Mouse (Mus musculus): ENCODE data around the gene Urad.

Gene Urad

DNA sequence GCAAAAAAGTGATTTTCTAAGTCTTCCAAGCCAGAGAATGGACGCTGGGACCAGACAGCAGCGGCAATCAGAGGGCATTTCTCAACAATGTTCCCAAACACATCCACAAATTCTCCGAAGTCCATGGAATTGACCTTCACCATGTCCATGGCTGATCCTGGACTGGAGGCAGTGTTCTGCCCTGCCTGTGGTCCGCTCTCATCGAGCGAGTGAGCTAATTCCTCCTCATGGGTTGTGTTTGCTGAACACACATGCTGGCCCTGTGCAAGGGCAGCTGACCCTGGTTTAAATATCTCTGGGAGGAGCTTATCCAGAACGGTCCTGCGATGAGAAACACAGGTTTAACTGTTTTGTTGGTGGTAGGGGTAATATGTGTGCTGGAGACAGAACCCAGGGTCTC, at the start of gene Urad:
Gene Urad (minus strand): TSS at position 258 of the 400 bp plus-strand sequence.
- DNase-seq (ENCODE audit: extremely low read depth, insufficient read length, low spot score): no peak

GRCm38 (mm10) chr5:147370276-147370675, 48.0 kb upstream of the Urad start:
- DNase-seq (ENCODE audit: extremely low read depth, insufficient read length, low spot score): no peak

GRCm38 (mm10) chr5:147368221-147368620, 46.0 kb upstream of the Urad start:
- no peak for DNase-seq (ENCODE audit: extremely low read depth, insufficient read length, low spot score)

GRCm38 (mm10) chr5:147365995-147366765, 43.9 kb upstream of the Urad start:
- DNase-seq (ENCODE audit: extremely low read depth, insufficient read length, low spot score): no peak

- DNase-seq (ENCODE audit: extremely low read depth, insufficient read length, low spot score): no peak
Measured at GRCm38 (mm10) chr5:147363054-147363453, 40.8 kb upstream of the Urad start.

- no peak for DNase-seq (ENCODE audit: extremely low read depth, insufficient read length, low spot score)
Measured at GRCm38 (mm10) chr5:147358481-147358880, 36.2 kb upstream of the Urad start.

- no peak for DNase-seq (ENCODE audit: extremely low read depth, insufficient read length, low spot score)
Measured at GRCm38 (mm10) chr5:147357536-147357935, 35.3 kb upstream of the Urad start.

- no peak for DNase-seq (ENCODE audit: extremely low read depth, insufficient read length, low spot score)
Measured at GRCm38 (mm10) chr5:147356260-147357055, 34.2 kb upstream of the Urad start.

DNA sequence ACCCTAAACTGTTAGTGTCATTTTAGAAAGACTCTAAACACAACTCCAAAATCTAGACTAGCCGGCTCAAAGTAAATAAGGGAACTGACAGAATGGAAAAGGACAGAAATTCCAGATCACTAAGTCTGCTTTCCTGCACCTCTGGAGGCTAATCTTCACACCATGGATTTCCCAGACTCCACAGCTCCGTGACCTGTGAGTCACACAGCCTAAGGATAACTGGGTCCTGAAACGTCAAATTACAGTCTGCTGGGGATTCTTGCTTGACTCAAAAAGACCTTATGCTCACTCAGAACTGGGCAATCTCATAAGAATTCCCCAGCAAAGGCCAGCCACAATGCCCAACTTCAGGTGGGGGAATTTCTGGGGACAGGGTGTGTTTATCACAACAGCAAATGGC, 33.5 kb upstream of the Urad start:
- no peak for DNase-seq (ENCODE audit: extremely low read depth, insufficient read length, low spot score)

DNA sequence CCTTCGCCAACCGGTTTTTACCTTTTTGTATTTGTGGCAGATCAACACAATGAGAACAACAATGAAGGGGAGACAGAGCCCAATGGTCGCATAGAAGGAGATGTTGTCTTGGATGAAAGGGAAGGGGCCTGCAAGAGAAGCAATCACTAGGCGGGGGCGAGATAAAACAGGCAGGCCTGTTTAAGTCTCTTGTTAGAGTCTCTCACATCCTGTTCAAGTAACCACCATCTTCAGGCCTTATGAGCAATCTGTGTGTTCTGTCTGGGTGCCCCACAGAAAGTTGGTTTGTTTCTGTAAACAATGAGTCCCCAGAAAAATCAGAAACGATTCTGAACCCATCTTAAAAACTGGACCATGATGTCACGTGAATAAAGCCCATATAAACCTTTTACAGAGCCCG, 32.7 kb upstream of the Urad start:
- no peak for DNase-seq (ENCODE audit: extremely low read depth, insufficient read length, low spot score)

GRCm38 (mm10) chr5:147354161-147354780, 32.0 kb upstream of the Urad start:
- no peak for DNase-seq (ENCODE audit: extremely low read depth, insufficient read length, low spot score)

DNA sequence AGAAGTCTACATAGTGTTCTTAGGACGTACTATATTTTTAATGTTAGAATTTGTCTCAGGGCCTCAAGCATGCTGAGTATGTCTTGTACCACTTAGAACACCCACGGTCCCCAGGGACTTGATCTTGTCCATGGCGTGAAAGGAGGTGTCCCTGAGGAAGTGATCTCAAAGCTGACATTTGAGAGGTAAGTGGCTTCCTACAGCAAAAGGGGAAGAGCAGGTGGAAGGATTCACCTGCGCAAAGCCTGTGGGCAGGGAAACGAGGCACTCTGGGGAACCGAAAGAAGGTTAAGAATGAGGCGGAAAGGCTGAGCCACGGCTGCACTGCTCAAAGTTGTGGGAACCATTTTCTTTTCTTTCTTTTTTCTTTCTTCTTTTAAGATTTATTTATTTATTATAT, 29.7 kb upstream of the Urad start:
- no peak for DNase-seq (ENCODE audit: extremely low read depth, insufficient read length, low spot score)

- DNase-seq (ENCODE audit: extremely low read depth, insufficient read length, low spot score): no peak
Measured at GRCm38 (mm10) chr5:147345981-147346380, 23.7 kb upstream of the Urad start.

DNA sequence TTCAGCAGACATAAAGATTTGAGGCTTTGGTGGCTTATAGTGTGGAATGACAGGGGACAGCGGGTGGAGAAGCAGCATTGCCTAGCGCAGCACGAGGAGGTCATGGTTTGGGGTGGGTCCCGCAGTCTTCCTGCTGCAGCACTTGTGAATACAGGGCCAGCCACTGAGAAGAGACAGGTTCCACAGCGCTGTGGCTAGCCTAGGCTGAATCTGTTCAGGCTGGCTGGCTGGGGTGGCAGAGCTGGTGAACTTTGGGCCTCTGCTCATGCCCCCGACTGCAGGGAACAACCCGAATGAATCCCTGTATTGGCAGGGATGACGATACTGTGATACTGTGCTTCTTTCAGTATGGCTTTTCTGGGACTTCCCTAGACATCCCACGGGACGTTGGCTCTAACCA, 21.7 kb upstream of the Urad start:
- DNase-seq (ENCODE audit: extremely low read depth, insufficient read length, low spot score): no peak

DNA sequence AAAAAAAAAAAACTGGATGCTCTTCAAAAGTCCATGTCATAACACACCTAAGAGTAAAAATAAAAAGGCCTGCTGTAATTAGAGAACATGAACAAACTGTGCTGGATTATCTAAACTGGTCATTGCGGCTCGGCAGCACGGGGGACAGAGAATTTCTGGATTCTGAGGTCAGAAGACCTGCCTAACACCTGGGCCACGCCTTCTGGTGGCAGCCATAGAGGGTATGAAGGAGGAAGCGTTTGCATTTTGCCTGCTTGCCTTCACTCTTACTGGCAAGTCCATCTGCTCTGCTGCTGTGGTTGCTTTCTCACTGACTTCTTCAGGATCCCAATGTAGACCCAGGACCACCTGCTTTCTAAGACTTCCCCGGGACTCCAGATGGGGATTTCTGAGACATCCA, 20.7 kb upstream of the Urad start:
- no peak for DNase-seq (ENCODE audit: extremely low read depth, insufficient read length, low spot score)

DNA sequence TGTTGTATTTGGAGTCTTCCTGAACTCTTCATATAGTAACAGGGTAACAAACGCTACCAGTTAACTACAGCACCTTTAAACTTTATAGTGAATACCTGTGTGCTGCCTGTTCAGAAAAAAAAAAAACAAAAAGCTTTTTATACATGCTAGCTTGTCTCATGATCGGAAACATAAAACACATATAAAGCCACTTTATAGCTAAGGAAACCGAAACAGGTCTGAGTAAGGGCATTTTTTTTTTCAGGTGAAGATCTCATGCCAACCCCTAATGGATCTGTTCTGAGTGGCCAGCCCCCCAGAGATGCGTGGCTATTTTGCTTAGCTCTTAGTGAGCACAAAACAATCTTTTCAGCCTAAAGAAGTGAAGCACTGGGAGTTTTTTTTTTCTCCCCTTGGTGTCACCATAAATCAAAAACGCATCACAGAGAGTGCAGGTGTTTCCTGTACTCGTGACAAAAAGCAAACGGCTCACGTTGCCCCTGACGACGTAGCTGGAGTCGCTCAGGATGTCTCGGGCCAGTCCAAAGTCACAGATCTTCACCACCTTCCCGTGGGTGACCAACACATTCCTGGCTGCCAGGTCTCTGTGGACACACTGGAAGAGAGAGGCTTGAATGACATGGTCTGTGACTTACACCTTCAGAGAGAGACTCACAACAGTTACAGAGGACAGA, 18.6 kb upstream of the Urad start:
- DNase-seq (ENCODE audit: extremely low read depth, insufficient read length, low spot score): no peak

DNA sequence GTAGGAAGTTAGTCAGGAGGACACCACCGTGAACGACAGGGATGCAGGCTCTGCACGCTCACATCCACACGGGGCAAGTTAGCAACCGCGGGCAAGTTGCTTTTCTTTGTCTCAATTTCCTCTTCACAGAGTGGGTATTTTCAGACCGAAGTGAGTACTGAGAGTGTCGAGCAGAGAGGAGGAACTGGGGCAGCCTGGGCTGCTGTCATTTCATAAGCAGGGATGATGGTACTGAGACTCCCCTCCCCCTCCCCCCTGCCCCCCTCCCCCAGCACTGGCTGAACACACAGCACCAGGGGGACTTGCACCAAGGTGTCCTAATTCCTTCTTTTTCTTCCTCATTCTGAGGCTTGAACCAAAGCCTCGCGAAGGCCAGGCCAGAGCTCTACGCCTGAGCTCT, 17.3 kb upstream of the Urad start:
- no peak for DNase-seq (ENCODE audit: extremely low read depth, insufficient read length, low spot score)

GRCm38 (mm10) chr5:147338967-147339366, 16.7 kb upstream of the Urad start:
- no peak for DNase-seq (ENCODE audit: extremely low read depth, insufficient read length, low spot score)

DNA sequence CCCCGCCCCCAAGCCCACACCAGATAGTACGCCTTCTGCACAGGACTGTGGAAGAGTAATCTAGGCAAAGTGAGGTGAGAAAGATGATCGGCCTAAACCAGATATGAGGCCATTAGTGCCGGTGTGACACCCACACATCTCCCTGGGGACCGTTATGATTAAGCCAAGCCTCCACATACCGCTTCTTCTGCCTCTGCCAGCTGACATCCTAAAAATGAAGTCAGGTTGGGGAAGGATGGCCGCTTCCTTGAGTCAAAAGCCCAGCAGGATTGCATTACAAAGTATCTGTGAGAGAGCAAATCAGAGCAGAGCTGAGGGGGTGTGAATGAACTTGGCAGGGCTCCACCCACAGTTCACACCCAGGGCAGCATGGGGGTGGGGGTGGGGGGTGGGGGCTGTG, 10.5 kb upstream of the Urad start:
- DNase-seq (ENCODE audit: extremely low read depth, insufficient read length, low spot score): no peak

- DNase-seq (ENCODE audit: extremely low read depth, insufficient read length, low spot score): no peak
Measured at GRCm38 (mm10) chr5:147331547-147331946, 9.3 kb upstream of the Urad start.

DNA sequence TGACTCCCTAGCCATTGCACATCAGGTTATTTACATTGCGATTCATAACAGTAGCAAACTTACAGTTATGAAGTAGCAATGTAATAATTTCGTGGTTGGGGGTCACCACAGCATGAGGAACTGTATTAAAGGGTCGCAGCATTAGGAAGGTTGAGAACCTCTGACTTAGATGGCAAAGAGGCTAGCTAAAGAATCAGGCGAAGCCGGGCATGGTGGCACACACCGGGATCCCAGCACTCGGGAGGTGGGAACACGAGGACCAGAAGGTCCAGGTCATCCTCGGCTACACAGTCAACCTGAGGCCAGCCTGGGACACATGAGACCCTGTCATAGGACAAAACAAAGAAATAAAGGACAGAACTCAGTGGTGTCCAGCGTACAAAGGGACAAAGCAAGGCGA, 7.7 kb upstream of the Urad start:
- no peak for DNase-seq (ENCODE audit: extremely low read depth, insufficient read length, low spot score)
